Mouse (Mus musculus): ENCODE measurements around the gene Slc13a3. TPM values are rescaled to one million over a fixed set of nuclear protein-coding genes. Genes with fewer than 3 reads are reported as not detected.

The Slc13a3 gene
- polyA plus RNA-seq, 1 experiment from 2014 or later = 5.8 TPM

DNA sequence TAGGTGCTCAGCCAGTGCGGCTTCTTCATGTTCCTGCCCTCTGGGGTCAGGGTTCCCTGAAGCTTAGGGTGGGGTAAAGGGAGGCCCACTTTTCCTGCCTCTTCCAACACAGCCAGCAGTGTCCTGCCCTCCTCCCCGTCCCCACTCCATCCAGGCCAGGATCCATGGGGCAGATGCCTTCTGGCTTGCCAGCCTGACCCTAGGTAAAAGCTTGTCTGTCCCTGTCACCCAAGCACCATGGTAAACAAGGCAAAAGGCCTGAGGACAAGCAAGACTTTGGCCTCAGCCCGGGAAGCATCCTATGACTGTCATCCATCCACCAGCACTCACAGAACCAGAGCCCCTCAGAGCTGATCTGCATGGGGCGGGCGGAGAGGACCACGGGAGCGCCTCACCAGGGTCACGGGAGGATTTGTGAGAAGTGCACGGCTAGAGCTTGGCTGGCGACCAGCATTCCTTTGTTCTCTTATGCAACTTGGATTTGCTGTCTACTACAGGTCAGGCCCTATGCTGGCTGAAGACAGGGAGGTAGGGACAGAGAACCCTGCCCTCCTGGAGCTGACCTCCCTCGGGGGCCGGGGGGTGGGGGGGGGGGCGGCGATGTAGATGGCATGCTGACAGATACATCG lies 5.1 kb downstream of the Slc13a3 start:
- no peaks in the 10 kb centered on the region for H3K36me3 ChIP-seq (ENCODE audit: control insufficient read depth, insufficient read depth, low read length)
- no peak overlapping the region for H3K27ac ChIP-seq (ENCODE audit: low read depth, low read length)
- no peak overlapping the region for H3K4me3 ChIP-seq (ENCODE audit: low read depth, low read length)
- ATAC-seq (no peak), DNase-seq (ENCODE audit: low spot score) (peak; percentile 33)
- no peak overlapping the region for H3K4me2 ChIP-seq (ENCODE audit: low read length)
- H3K4me1 ChIP-seq (ENCODE audit: control insufficient read depth, insufficient read depth, low read length) = peaks cover 4% of the 10 kb centered on the region; the same call in 1 of the 2 replicates
- 52% methylated on average over 15 of the region's 15 CpGs for WGBS
- H3K9me3 ChIP-seq (replicated peaks; ENCODE audit: control insufficient read depth, low read length) = no peaks in the 10 kb centered on the region
- no peak overlapping the region for H3K9ac ChIP-seq (ENCODE audit: low read length)
- peaks cover 6% of the 10 kb centered on the region; the same call in 1 of the 2 replicates for H3K27me3 ChIP-seq (replicated peaks; ENCODE audit: control insufficient read depth, insufficient read depth, low read length)

GRCm38 (mm10) chr2:165459663-165460062 lies 13.4 kb downstream of the Slc13a3 start:
- no peak for ATAC-seq
- H3K4me2 ChIP-seq (ENCODE audit: low read length) = no peak overlapping the region

DNA sequence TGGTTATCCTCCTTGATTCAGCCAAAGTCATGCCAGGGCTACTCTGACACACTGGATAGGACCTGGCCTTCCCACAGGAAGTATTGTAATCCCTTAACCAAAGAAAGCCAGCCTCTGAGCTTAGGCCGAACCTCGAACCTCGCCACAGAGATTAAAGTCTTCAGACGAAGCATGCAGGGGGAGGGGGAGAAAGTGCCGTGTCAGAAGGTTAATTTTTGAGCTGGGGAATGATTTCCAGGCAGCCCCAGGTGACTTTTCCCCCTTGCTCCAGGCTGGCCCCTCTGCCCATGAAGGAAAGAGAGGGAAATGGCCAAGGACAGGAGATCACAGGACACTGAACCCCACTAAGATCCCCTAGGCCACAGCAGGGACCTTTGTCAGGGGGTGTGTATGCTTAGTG lies 14.8 kb downstream of the Slc13a3 start:
- Histone ChIP-seq H3K36me3 (ENCODE audit: control insufficient read depth, insufficient read depth, low read length) (no peaks in the 10 kb centered on the region), H3K4me1 (ENCODE audit: control insufficient read depth, insufficient read depth, low read length) (no peaks in the 10 kb centered on the region), H3K4me3 (ENCODE audit: low read depth, low read length) (no peak overlapping the region), H3K4me2 (ENCODE audit: low read length) (no peak overlapping the region), H3K27ac (ENCODE audit: low read depth, low read length) (no peak overlapping the region), H3K9ac (ENCODE audit: low read length) (no peak overlapping the region), H3K9me3 (replicated peaks; ENCODE audit: control insufficient read depth, low read length) (no peaks in the 10 kb centered on the region), H3K27me3 (replicated peaks; ENCODE audit: control insufficient read depth, insufficient read depth, low read length) (no peaks in the 10 kb centered on the region)
- DNase-seq (ENCODE audit: low spot score) = no peak
- WGBS = 57% methylated on average over 5 of the region's 5 CpGs
- ATAC-seq = no peak

More at GRCm38 (mm10) chr2:165459663-165460062, 13.4 kb downstream of the Slc13a3 start:
- Histone ChIP-seq H3K9ac (ENCODE audit: low read length) (no peak overlapping the region), H3K27me3 (replicated peaks; ENCODE audit: control insufficient read depth, insufficient read depth, low read length) (no peaks in the 10 kb centered on the region), H3K27ac (ENCODE audit: low read depth, low read length) (no peak overlapping the region), H3K4me1 (ENCODE audit: control insufficient read depth, insufficient read depth, low read length) (no peaks in the 10 kb centered on the region), H3K4me3 (ENCODE audit: low read depth, low read length) (no peak overlapping the region), H3K9me3 (replicated peaks; ENCODE audit: control insufficient read depth, low read length) (no peaks in the 10 kb centered on the region), H3K36me3 (ENCODE audit: control insufficient read depth, insufficient read depth, low read length) (no peaks in the 10 kb centered on the region)
- no peak for DNase-seq (ENCODE audit: low spot score)
- WGBS = 22% methylated on average over 7 of the region's 7 CpGs

GRCm38 (mm10) chr2:165456710-165457109 lies 16.3 kb downstream of the Slc13a3 start:
- Histone ChIP-seq H3K36me3 (ENCODE audit: control insufficient read depth, insufficient read depth, low read length) (no peaks in the 10 kb centered on the region), H3K9me3 (replicated peaks; ENCODE audit: control insufficient read depth, low read length) (no peaks in the 10 kb centered on the region), H3K4me2 (ENCODE audit: low read length) (no peak overlapping the region), H3K27ac (ENCODE audit: low read depth, low read length) (no peak overlapping the region), H3K27me3 (replicated peaks; ENCODE audit: control insufficient read depth, insufficient read depth, low read length) (no peaks in the 10 kb centered on the region), H3K4me1 (ENCODE audit: control insufficient read depth, insufficient read depth, low read length) (no peaks in the 10 kb centered on the region), H3K4me3 (ENCODE audit: low read depth, low read length) (no peak overlapping the region), H3K9ac (ENCODE audit: low read length) (no peak overlapping the region)
- DNase-seq (ENCODE audit: low spot score) = no peak
- 63% methylated on average over 2 of the region's 2 CpGs for WGBS
- no peak for ATAC-seq

GRCm38 (mm10) chr2:165452730-165453693 lies 20.0 kb downstream of the Slc13a3 start:
- no peak overlapping the region for H3K27ac ChIP-seq (ENCODE audit: low read depth, low read length)
- no peak overlapping the region for H3K4me2 ChIP-seq (ENCODE audit: low read length)
- H3K4me3 ChIP-seq (ENCODE audit: low read depth, low read length) = no peak overlapping the region
- H3K9me3 ChIP-seq (replicated peaks; ENCODE audit: control insufficient read depth, low read length) = no peaks in the 10 kb centered on the region
- 83% methylated on average over 12 of the region's 12 CpGs for WGBS
- ATAC-seq (no peak), DNase-seq (ENCODE audit: low spot score) (no peak)
- H3K9ac ChIP-seq (ENCODE audit: low read length) = no peak overlapping the region
- H3K36me3 ChIP-seq (ENCODE audit: control insufficient read depth, insufficient read depth, low read length) = no peaks in the 10 kb centered on the region
- no peaks in the 10 kb centered on the region for H3K27me3 ChIP-seq (replicated peaks; ENCODE audit: control insufficient read depth, insufficient read depth, low read length)
- H3K4me1 ChIP-seq (ENCODE audit: control insufficient read depth, insufficient read depth, low read length) = no peaks in the 10 kb centered on the region

GRCm38 (mm10) chr2:165448475-165448874 lies 24.6 kb downstream of the Slc13a3 start:
- Histone ChIP-seq H3K9ac (ENCODE audit: low read length) (no peak overlapping the region), H3K9me3 (replicated peaks; ENCODE audit: control insufficient read depth, low read length) (no peaks in the 10 kb centered on the region), H3K4me3 (ENCODE audit: low read depth, low read length) (no peak overlapping the region), H3K36me3 (ENCODE audit: control insufficient read depth, insufficient read depth, low read length) (no peaks in the 10 kb centered on the region), H3K27me3 (replicated peaks; ENCODE audit: control insufficient read depth, insufficient read depth, low read length) (no peaks in the 10 kb centered on the region), H3K4me2 (ENCODE audit: low read length) (no peak overlapping the region), H3K27ac (ENCODE audit: low read depth, low read length) (no peak overlapping the region), H3K4me1 (ENCODE audit: control insufficient read depth, insufficient read depth, low read length) (no peaks in the 10 kb centered on the region)
- ATAC-seq (no peak), DNase-seq (ENCODE audit: low spot score) (no peak)
- WGBS = 90% methylated on average over 9 of the region's 9 CpGs

DNA sequence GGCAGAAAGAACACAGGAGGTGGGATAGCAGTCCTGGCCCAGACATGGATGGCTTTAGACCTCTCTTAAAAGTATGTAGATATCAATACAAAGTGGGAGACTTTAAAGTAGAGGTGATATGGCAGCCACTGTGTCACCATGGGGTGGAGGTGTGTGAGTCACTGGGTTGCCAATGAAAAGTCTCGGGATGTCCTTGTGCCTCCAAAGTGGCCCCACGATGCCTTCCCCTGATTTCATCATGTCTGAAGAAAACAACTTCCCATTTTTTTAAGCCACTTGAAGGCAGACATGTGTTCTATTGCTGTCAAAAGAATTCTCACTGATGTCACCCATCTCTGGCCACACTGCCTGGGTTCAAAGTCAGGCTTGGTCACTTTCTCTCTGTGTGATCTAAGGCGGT lies 28.2 kb downstream of the Slc13a3 start:
- WGBS = 89% methylated on average over 3 of the region's 3 CpGs
- ATAC-seq = no peak

GRCm38 (mm10) chr2:165442981-165443380 lies 30.0 kb downstream of the Slc13a3 start:
- no peaks in the 10 kb centered on the region for H3K27me3 ChIP-seq (replicated peaks; ENCODE audit: control insufficient read depth, insufficient read depth, low read length)
- DNase-seq (ENCODE audit: low spot score) (peak; percentile 17), ATAC-seq (no peak)
- no peak overlapping the region for H3K4me2 ChIP-seq (ENCODE audit: low read length)
- H3K4me1 ChIP-seq (ENCODE audit: control insufficient read depth, insufficient read depth, low read length) = no peaks in the 10 kb centered on the region
- H3K36me3 ChIP-seq (ENCODE audit: control insufficient read depth, insufficient read depth, low read length) = no peaks in the 10 kb centered on the region
- no peaks in the 10 kb centered on the region for H3K9me3 ChIP-seq (replicated peaks; ENCODE audit: control insufficient read depth, low read length)
- no peak overlapping the region for H3K4me3 ChIP-seq (ENCODE audit: low read depth, low read length)
- H3K9ac ChIP-seq (ENCODE audit: low read length) = no peak overlapping the region
- H3K27ac ChIP-seq (ENCODE audit: low read depth, low read length) = no peak overlapping the region
- WGBS = 78% methylated on average over 10 of the region's 10 CpGs

More for the DNA sequence above, 28.2 kb downstream of the Slc13a3 start:
- no peaks in the 10 kb centered on the region for H3K9me3 ChIP-seq (replicated peaks; ENCODE audit: control insufficient read depth, low read length)
- H3K36me3 ChIP-seq (ENCODE audit: control insufficient read depth, insufficient read depth, low read length) = no peaks in the 10 kb centered on the region
- no peak overlapping the region for H3K4me3 ChIP-seq (ENCODE audit: low read depth, low read length)
- H3K27me3 ChIP-seq (replicated peaks; ENCODE audit: control insufficient read depth, insufficient read depth, low read length) = no peaks in the 10 kb centered on the region
- no peak overlapping the region for H3K27ac ChIP-seq (ENCODE audit: low read depth, low read length)
- no peaks in the 10 kb centered on the region for H3K4me1 ChIP-seq (ENCODE audit: control insufficient read depth, insufficient read depth, low read length)
- H3K4me2 ChIP-seq (ENCODE audit: low read length) = no peak overlapping the region
- no peak overlapping the region for H3K9ac ChIP-seq (ENCODE audit: low read length)
- DNase-seq (ENCODE audit: low spot score) = no peak

- no peak for DNase-seq (ENCODE audit: low spot score)
- Histone ChIP-seq H3K9ac (ENCODE audit: low read length) (no peak overlapping the region), H3K9me3 (replicated peaks; ENCODE audit: control insufficient read depth, low read length) (no peaks in the 10 kb centered on the region), H3K36me3 (ENCODE audit: control insufficient read depth, insufficient read depth, low read length) (no peaks in the 10 kb centered on the region), H3K4me3 (ENCODE audit: low read depth, low read length) (no peak overlapping the region), H3K4me1 (ENCODE audit: control insufficient read depth, insufficient read depth, low read length) (no peaks in the 10 kb centered on the region), H3K27me3 (replicated peaks; ENCODE audit: control insufficient read depth, insufficient read depth, low read length) (no peaks in the 10 kb centered on the region), H3K27ac (ENCODE audit: low read depth, low read length) (no peak overlapping the region), H3K4me2 (ENCODE audit: low read length) (no peak overlapping the region)
- 75% methylated on average over 4 of the region's 4 CpGs for WGBS
- ATAC-seq = no peak
Measured at GRCm38 (mm10) chr2:165441613-165442012, 31.4 kb downstream of the Slc13a3 start.

Data from forebrain, embryonic 14.5 days (tissue).